Mouse (Mus musculus) neutrophil, adult 83 days (primary cell): ENCODE measurements around the gene Gzmk. TPM values are rescaled to one million over a fixed set of nuclear protein-coding genes. Genes with fewer than 3 reads are reported as not detected.

ENCODE experiments used
- total RNA-seq, 2 experiments: library from RNA; stranded (reverse); gene quantifications; one replicate each; pipeline ENCODE4 v1.2.4; 2023

Gzmk gene
- not detected for total RNA-seq

GRCm38 (mm10) chr13:113225811-113226210, at the start of gene Gzmk:
Gene Gzmk (minus strand): TSS chr13:113225908.

GRCm38 (mm10) chr13:113209624-113210023, 16.1 kb downstream of the Gzmk start, which contains the start of gene Esm1:
Gene Esm1 (plus strand): TSS chr13:113209659.

Other genes starting within 250 kb of the Gzmk start
- 10 to 100 TPM; 31.8 to 32.5 TPM for gene Ccno, start 238.1 kb downstream of the Gzmk start, total RNA-seq
- gene Mcidas, start 232.1 kb downstream of the Gzmk start, total RNA-seq = not detected
- gene Cdc20b, start 190.8 kb downstream of the Gzmk start, total RNA-seq = not detected
- gene Gpx8, start 179.5 kb downstream of the Gzmk start, total RNA-seq = not detected
- gene Gzma, start 124.9 kb downstream of the Gzmk start, total RNA-seq = not detected
- gene Esm1, start 16.2 kb downstream of the Gzmk start, total RNA-seq = not detected
- gene BC067074, start 67.3 kb upstream of the Gzmk start, total RNA-seq = not detected